Mouse (Mus musculus) forebrain, embryonic 10.5 days (tissue): ENCODE results near the gene Atf5. TPM values are rescaled to one million over a fixed set of nuclear protein-coding genes. Genes with fewer than 3 reads are reported as not detected.
A peak's percentile ranks its signal among the peaks of the same experiment; 100 is the strongest.

Experiments used
- DNase-seq: peaks from one replicate; pipeline ENCODE4 v3.0.0-alpha.2; 2017; ENCODE audit warnings: low spot score; ENCODE audit errors: extremely low spot score
- H3K27ac ChIP-seq: fragments of 300-500 bp; sonication (generic); 2 replicates; pipeline ENCODE4 v1.5.1; 2016; ENCODE audit warnings: mild to moderate bottlenecking
- H3K27me3 ChIP-seq: fragments of 300-500 bp; sonication (generic); 2 replicates; pipeline ENCODE4 v1.6.1; 2016; ENCODE audit warnings: mild to moderate bottlenecking; ENCODE audit not compliant: poor library complexity, severe bottlenecking
- H3K36me3 ChIP-seq: fragments of 300-500 bp; sonication (generic); replicated peaks from 2 replicates; pipeline ENCODE4 v1.6.1; 2016; ENCODE audit warnings: mild to moderate bottlenecking, moderate library complexity
- H3K4me1 ChIP-seq: fragments of 300-500 bp; sonication (generic); 2 replicates; pipeline ENCODE4 v1.6.1; 2016
- H3K4me3 ChIP-seq: fragments of 300-500 bp; sonication (generic); 2 replicates; pipeline ENCODE4 v1.5.1; 2016; ENCODE audit warnings: mild to moderate bottlenecking, moderate library complexity
- H3K9me3 ChIP-seq: fragments of 300-500 bp; sonication (generic); 2 replicates; pipeline ENCODE4 v1.6.1; 2016; ENCODE audit warnings: mild to moderate bottlenecking, moderate library complexity
- WGBS: fragments of 180-500 bp; shearing (Covaris S2); methylation state at CpG from one replicate; pipeline ENCODE4 v1.1.7; 2016; 5-methylcytosine and 5-hydroxymethylcytosine counted together
- microRNA counts: library from miRNA; unstranded; fragments of <30 nt; microRNA quantifications from one replicate; lab custom pipeline; 2017
- microRNA-seq: library from miRNA; unstranded; fragments of <30 nt; microRNA quantifications from one replicate; pipeline ENCODE4, GENCODE M21; 2017
- polyA plus RNA-seq: library from polyadenylated mRNA; unstranded; fragments of >200 nt; fragmentation: Nextera tagmentation; extraction: Ambion mirVana; gene quantifications from 2 replicates; pipeline ENCODE4 v1.2.1, GENCODE M21; 2016

Atf5 gene
- polyA plus RNA-seq, 1 experiment from 2014 or later = 3.3 TPM

DNA sequence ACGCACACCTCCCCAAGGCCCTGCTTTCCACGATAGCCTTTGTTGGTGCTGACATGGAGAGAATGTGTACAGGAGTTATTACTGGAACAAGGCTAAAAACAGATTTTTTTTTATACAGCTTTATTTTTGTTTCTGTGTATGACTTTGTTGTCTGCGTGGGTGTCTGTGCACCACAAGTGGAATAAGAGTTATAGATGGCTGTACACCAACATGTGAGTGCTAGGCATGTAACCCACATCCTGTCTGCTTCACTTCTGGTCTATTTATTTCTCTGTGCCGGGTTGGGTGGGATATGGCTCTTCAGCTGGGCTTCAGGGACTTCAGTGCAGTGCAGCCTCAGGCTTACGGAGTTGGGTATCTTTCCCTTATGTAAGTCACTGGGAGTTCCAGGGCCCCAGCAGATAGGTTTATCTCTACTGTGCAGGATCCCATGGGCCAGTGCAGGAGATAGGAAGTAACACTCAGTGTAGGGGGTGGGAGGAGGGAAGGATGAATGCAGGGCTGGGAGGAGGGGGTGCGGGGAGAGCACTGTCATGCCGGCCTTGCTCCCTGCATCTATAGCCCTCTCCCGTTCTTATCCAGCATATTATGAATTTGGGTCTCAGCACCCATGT, 43.8 kb downstream of the Atf5 start:
- Histone ChIP-seq H3K4me1 (no peaks in the 10 kb centered on the region), H3K9me3 (no peaks in the 10 kb centered on the region), H3K27ac (no peak overlapping the region), H3K36me3 (peaks cover 68% of the 10 kb centered on the region), H3K4me3 (no peak overlapping the region), H3K27me3 (no peaks in the 10 kb centered on the region)
- no peak for DNase-seq
- 90% methylated on average over 8 of the region's 8 CpGs for WGBS

DNA sequence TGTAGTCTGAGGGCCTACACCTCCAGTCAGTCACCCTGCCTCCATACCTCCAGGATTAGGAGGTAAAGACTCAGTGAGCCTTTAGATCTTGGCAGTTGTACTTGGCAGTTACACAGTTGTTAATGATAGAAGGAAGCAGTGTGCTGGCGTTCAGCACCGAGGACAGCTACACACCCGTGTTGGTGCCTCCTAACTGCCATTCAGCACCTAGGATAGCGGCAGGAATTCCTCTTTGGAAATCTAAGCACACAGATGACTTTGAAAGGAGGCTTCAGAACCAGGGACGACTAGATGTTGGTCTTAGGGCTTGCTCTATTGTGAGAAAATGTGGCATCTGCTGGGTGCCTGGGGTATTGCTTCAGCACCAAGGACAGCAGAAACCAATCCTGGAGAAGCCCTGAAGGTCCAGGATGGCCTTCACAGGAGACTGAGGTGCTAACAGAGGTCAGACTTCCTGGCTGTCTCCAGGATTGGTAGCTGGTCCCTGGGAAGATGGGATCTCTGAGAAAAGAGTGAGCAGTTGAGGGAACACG, 46.3 kb downstream of the Atf5 start:
- H3K36me3 ChIP-seq = peaks cover 72% of the 10 kb centered on the region
- 14% methylated on average over 6 of the region's 6 CpGs for WGBS
- no peak overlapping the region for H3K27ac ChIP-seq
- peak; percentile 52 for DNase-seq
- no peaks in the 10 kb centered on the region for H3K9me3 ChIP-seq
- H3K27me3 ChIP-seq = no peaks in the 10 kb centered on the region
- no peak overlapping the region for H3K4me3 ChIP-seq
- H3K4me1 ChIP-seq = no peaks in the 10 kb centered on the region

DNA sequence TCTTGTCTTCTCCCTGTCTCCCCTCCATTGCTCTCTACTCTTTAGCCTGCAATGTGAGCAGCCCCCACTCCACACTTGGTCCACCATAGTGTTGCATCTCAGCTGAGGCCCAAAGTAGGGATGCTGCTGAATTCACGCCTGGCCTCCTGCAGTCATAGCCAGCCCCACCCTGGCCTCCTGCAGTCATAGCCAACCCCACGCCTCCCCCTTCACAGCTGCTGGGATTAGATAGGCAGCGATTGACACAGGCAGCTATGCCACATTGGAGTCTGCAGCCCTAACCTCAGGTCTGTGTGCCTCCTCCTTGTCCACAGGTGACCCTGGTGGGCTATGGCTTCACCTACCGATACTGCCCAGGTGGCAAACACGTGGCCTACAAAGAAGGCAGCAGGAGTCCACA, 48.3 kb downstream of the Atf5 start:
- H3K36me3 ChIP-seq = peaks cover 73% of the 10 kb centered on the region
- DNase-seq = no peak
- H3K9me3 ChIP-seq = no peaks in the 10 kb centered on the region
- H3K4me1 ChIP-seq = no peaks in the 10 kb centered on the region
- 87% methylated on average over 5 of the region's 5 CpGs for WGBS
- H3K27ac ChIP-seq = no peak overlapping the region
- H3K27me3 ChIP-seq = no peaks in the 10 kb centered on the region
- H3K4me3 ChIP-seq = no peak overlapping the region

MicroRNAs within 50 kb of the gene (microRNA counts, 519-probe panel; counts per million panel counts)
- microRNA mmu-miR-707 (lab: Ali Mortazavi, UCI) = 341 counts per million, percentile 65 among the panel's probes with 10 or more counts

Small RNA genes lying within 50 kb of the gene (microRNA-seq; reads per million reads assigned to microRNA genes)
- gene Mir707 = not detected

Other genes starting within 250 kb of the Atf5 start
- gene Napsa, start 244.3 kb downstream of the Atf5 start, polyA plus RNA-seq = 0.29 and 0.48 TPM in 2 replicates
- gene Kcnc3, start 226.0 kb downstream of the Atf5 start, polyA plus RNA-seq = 0.80 and 0.84 TPM in 2 replicates
- 1.5 and 1.8 TPM in 2 replicates for gene Myh14, start 145.8 kb downstream of the Atf5 start, polyA plus RNA-seq
- gene Izumo2, start 107.9 kb downstream of the Atf5 start, polyA plus RNA-seq = not detected in 2 replicates
- gene Vrk3, start 68.2 kb downstream of the Atf5 start, polyA plus RNA-seq = 42.1 and 43.4 TPM in 2 replicates
- 3.5 and 4.3 TPM in 2 replicates for gene Zfp473, start 65.6 kb downstream of the Atf5 start, polyA plus RNA-seq
- gene Nup62, start 570 bp downstream of the Atf5 start, polyA plus RNA-seq = 168 and 172 TPM in 2 replicates
- 0.85 and 1.7 TPM in 2 replicates for gene Il4i1, start 271 bp downstream of the Atf5 start, polyA plus RNA-seq
- gene Akt1s1, start 32.3 kb upstream of the Atf5 start, polyA plus RNA-seq = 84.3 and 84.6 TPM in 2 replicates
- gene Tbc1d17, start 32.4 kb upstream of the Atf5 start, polyA plus RNA-seq = 72.8 and 73.6 TPM in 2 replicates
- 37.8 and 39.8 TPM in 2 replicates for gene Pnkp, start 40.5 kb upstream of the Atf5 start, polyA plus RNA-seq
- 415 and 438 TPM in 2 replicates for gene Ptov1, start 53.1 kb upstream of the Atf5 start, polyA plus RNA-seq
- 175 and 185 TPM in 2 replicates for gene Med25, start 76.1 kb upstream of the Atf5 start, polyA plus RNA-seq
- gene Fuz, start 79.4 kb upstream of the Atf5 start, polyA plus RNA-seq = 24.8 and 25.0 TPM in 2 replicates
- 69.1 and 69.5 TPM in 2 replicates for gene Ap2a1, start 112.8 kb upstream of the Atf5 start, polyA plus RNA-seq
- 0.47 TPM in 1 of 2 replicates, not detected in the other for gene Tsks, start 126.5 kb upstream of the Atf5 start, polyA plus RNA-seq
- 19.4 and 20.8 TPM in 2 replicates for gene Cpt1c, start 158.2 kb upstream of the Atf5 start, polyA plus RNA-seq
- 909 and 984 TPM in 2 replicates for gene Prmt1, start 169.9 kb upstream of the Atf5 start, polyA plus RNA-seq
- 70.5 and 76.0 TPM in 2 replicates for gene Irf3, start 181.0 kb upstream of the Atf5 start, polyA plus RNA-seq
- gene Bcl2l12, start 182.1 kb upstream of the Atf5 start, polyA plus RNA-seq = 80.7 and 83.9 TPM in 2 replicates
- gene Scaf1, start 199.7 kb upstream of the Atf5 start, polyA plus RNA-seq = 39.9 and 41.0 TPM in 2 replicates
- 15.0 and 16.8 TPM in 2 replicates for gene Rras, start 201.3 kb upstream of the Atf5 start, polyA plus RNA-seq
- 11.9 and 12.7 TPM in 2 replicates for gene Prr12, start 236.2 kb upstream of the Atf5 start, polyA plus RNA-seq
- gene Nosip, start 245.8 kb upstream of the Atf5 start, polyA plus RNA-seq = 61.2 and 67.6 TPM in 2 replicates
- gene Prrg2, start 246.0 kb upstream of the Atf5 start, polyA plus RNA-seq = 16.5 and 17.7 TPM in 2 replicates